Comparison of ENCODE assay signal across 8 mouse cellular contexts in the genomic region with DNA sequence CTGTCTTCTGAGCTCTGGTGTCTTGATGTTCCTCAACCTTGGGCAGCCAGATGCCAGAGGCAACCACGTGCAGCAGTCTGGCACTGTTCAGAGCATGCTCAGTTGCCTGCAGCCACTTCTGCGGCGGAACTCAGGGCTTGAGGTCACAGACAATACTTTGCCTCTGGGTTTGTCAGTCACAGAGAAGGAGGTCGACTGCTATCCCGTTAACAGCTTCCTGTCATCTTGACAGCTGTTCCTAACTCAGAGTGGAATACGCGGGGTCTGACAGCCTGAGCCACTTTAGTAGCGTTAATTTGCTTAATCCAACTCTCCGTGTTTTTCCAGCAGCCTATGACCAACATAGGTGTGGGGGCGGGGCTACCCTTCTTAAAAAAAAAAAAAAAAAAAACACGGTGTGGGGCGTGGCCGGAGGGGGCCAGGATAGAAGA. TPM values are rescaled to one million over a fixed set of nuclear protein-coding genes. Genes with fewer than 3 reads are reported as not detected.
DNase-seq lines count a peak whose midpoint lies in the region; ATAC-seq and TF ChIP-seq lines count a peak whose summit lies in the region.

No protein-coding gene starts in this region.

- intact Hi-C loops in heart, postnatal 14 days (cut with DNase I): loop anchor here (5.0 to 10.0 kb wide), 3 partner anchors 236 to 883 kb away; a partner anchor contains a TSS

- peak overlapping the region; percentile 59 for H3K4me3 ChIP-seq in E14TG2a.4 (replicated peaks; ENCODE audit: low read length)
- peak overlapping the region; percentile 70 for H3K4me3 ChIP-seq in forebrain, embryonic 15.5 days
- H3K4me3 ChIP-seq in liver, embryonic 15.5 days (replicated peaks): no peak overlapping the region
- H3K4me3 ChIP-seq in neural tube, embryonic 11.5 days (ENCODE audit: low read depth, low read length): peak overlapping the region; percentile 59

- peak; percentile 20 for ATAC-seq in forebrain, embryonic 15.5 days (replicated peaks)
- no peak for ATAC-seq in liver, embryonic 15.5 days (ENCODE audit: insufficient read depth)
- ATAC-seq in neural tube, embryonic 11.5 days (ENCODE audit: insufficient read depth, low FRiP score, low TSS enrichment): peak; percentile 35; the same call in 1 of the 2 replicates

- no peaks in the 10 kb centered on the region for H3K36me3 ChIP-seq in E14TG2a.4 (ENCODE audit: insufficient read depth, low read length)
- no peaks in the 10 kb centered on the region for H3K36me3 ChIP-seq in forebrain, embryonic 15.5 days
- no peaks in the 10 kb centered on the region for H3K36me3 ChIP-seq in liver, embryonic 15.5 days (replicated peaks)
- H3K36me3 ChIP-seq in neural tube, embryonic 11.5 days (ENCODE audit: control insufficient read depth, insufficient read depth, low read length): no peaks in the 10 kb centered on the region

- H3K9ac ChIP-seq in forebrain, embryonic 15.5 days (replicated peaks): no peak overlapping the region
- no peak overlapping the region for H3K9ac ChIP-seq in liver, embryonic 15.5 days
- 0 out of 2 replicates have a peak overlapping the region, but pooled peaks have one; percentile 18 for H3K9ac ChIP-seq in neural tube, embryonic 11.5 days (ENCODE audit: low read length)

- TF ChIP-seq CTCF in E14TG2a.4 (conservative IDR thresholded peaks at IDR 0.05; ENCODE audit: low read length): no peak

- H3K9me3 ChIP-seq in E14TG2a.4 (ENCODE audit: low read length): no peaks in the 10 kb centered on the region
- H3K9me3 ChIP-seq in forebrain, embryonic 15.5 days: no peaks in the 10 kb centered on the region
- H3K9me3 ChIP-seq in liver, embryonic 15.5 days (replicated peaks): no peaks in the 10 kb centered on the region
- H3K9me3 ChIP-seq in neural tube, embryonic 11.5 days (ENCODE audit: control insufficient read depth, low read length): no peaks in the 10 kb centered on the region

- 0% methylated on average over 13 of the region's 13 CpGs for WGBS in forebrain, embryonic 15.5 days
- under 1% methylated on average over 13 of the region's 13 CpGs for WGBS in large intestine, adult 2 months
- 4% methylated on average over 13 of the region's 13 CpGs for WGBS in liver, embryonic 15.5 days (ENCODE audit: insufficient replicate concordance)
- under 1% methylated on average over 13 of the region's 13 CpGs for WGBS in neural tube, embryonic 11.5 days

- peaks cover 20% of the 10 kb centered on the region for H3K4me1 ChIP-seq in E14TG2a.4 (replicated peaks; ENCODE audit: low read depth, low read length)
- peaks cover 14% of the 10 kb centered on the region for H3K4me1 ChIP-seq in forebrain, embryonic 15.5 days
- peaks cover 14% of the 10 kb centered on the region for H3K4me1 ChIP-seq in liver, embryonic 15.5 days (replicated peaks)
- H3K4me1 ChIP-seq in neural tube, embryonic 11.5 days (ENCODE audit: control insufficient read depth, insufficient read depth, low read length): peaks cover 3% of the 10 kb centered on the region; the same call in 1 of the 2 replicates

- H3K27ac ChIP-seq in forebrain, embryonic 15.5 days (replicated peaks): peak overlapping the region; percentile 52; the same call in 1 of the 2 replicates
- no peak overlapping the region for H3K27ac ChIP-seq in liver, embryonic 15.5 days (replicated peaks)
- no peak overlapping the region for H3K27ac ChIP-seq in neural tube, embryonic 11.5 days (ENCODE audit: low read depth, low read length)

- H3K27me3 ChIP-seq in E14TG2a.4 (ENCODE audit: insufficient read depth, low read length): peaks cover 67% of the 10 kb centered on the region
- 0 out of 2 replicates have a peak, but pooled peaks cover 6% of the 10 kb centered on the region for H3K27me3 ChIP-seq in forebrain, embryonic 15.5 days
- H3K27me3 ChIP-seq in liver, embryonic 15.5 days: peaks cover 59% of the 10 kb centered on the region
- H3K27me3 ChIP-seq in neural tube, embryonic 11.5 days (ENCODE audit: control insufficient read depth, insufficient read depth, low read length): no peaks in the 10 kb centered on the region

- H3K4me2 ChIP-seq in forebrain, embryonic 15.5 days (replicated peaks): peak overlapping the region; percentile 94
- peak overlapping the region; percentile 47 for H3K4me2 ChIP-seq in liver, embryonic 15.5 days
- peak overlapping the region; percentile 98 for H3K4me2 ChIP-seq in neural tube, embryonic 11.5 days (ENCODE audit: low read depth)

- peak; percentile 81 for DNase-seq in cerebellum, adult 11 months
- DNase-seq in heart, postnatal 14 days: peak; percentile 55 to 70
- peak; percentile 63 for DNase-seq in large intestine, adult 2 months (ENCODE audit: low read depth, low spot score)
- DNase-seq in neural tube, embryonic 11.5 days (ENCODE audit: low spot score): peak; percentile 72
- peak; percentile 6 for DNase-seq in thymus, postnatal 14 days

RNA-seq across cellular contexts. Expression of a gene that starts 1.1 kb away (rescaled TPM):
- 1.1 and 1.3 TPM in 2 replicates for polyA plus RNA-seq in forebrain, embryonic 15.5 days (2015; fragmentation: Nextera tagmentation; extraction: Ambion mirVana)
- total RNA-seq in heart, postnatal 14 days (2021): 1 to 10 TPM; 6.9 to 7.5 TPM
- 0.73 and 1.6 TPM in 2 replicates for polyA plus RNA-seq in large intestine, adult 2 months (2012; rRNA removed)
- polyA plus RNA-seq in liver, embryonic 15.5 days (2015; fragmentation: Nextera tagmentation; extraction: Ambion mirVana): 0.25 and 0.32 TPM in 2 replicates
- 4.1 and 5.1 TPM in 2 replicates for polyA plus RNA-seq in neural tube, embryonic 11.5 days (2014; fragmentation: Nextera tagmentation; extraction: Ambion mirVana)

Comparison
In these comparisons a context has a peak if more than half of its experiments do, and no peak if none do; other contexts are left out.
1. DNase-seq: peak in every context shown above with its lines; median percentile 81 in cerebellum, adult 11 months; 72 in neural tube, embryonic 11.5 days; 63 in large intestine, adult 2 months; 62 in heart, postnatal 14 days; 6 in thymus, postnatal 14 days.
2. H3K4me2 ChIP-seq: peak in every context shown above with its lines; median percentile 98 in neural tube, embryonic 11.5 days; 94 in forebrain, embryonic 15.5 days; 47 in liver, embryonic 15.5 days.